Mouse (Mus musculus) testis, adult 2 months (tissue): ENCODE measurements at regions not wholly inside any gene's neighbourhood (a gene's known extent, or its start where the extent isn't known, plus 50 kb on each side); places are given as distances from the start of the nearest gene placed in this dataset.

Source experiments
- CTCF ChIP-seq: fragments of 200-500 bp; IDR thresholded peaks from 2 replicates; pipeline ENCODE4 v1.5.1; 2012; ENCODE audit warnings: low read depth, mild to moderate bottlenecking, inconsistent platforms, low read length, moderate library complexity; ENCODE audit not compliant: control insufficient read depth, insufficient read depth, insufficient replicate concordance
- POLR2A ChIP-seq: fragments of 200-500 bp; IDR thresholded peaks from 2 replicates; pipeline ENCODE4 v1.6.1; 2012; ENCODE audit warnings: low read depth, mild to moderate bottlenecking, inconsistent platforms, low read length, moderate library complexity; ENCODE audit not compliant: control insufficient read depth

DNA sequence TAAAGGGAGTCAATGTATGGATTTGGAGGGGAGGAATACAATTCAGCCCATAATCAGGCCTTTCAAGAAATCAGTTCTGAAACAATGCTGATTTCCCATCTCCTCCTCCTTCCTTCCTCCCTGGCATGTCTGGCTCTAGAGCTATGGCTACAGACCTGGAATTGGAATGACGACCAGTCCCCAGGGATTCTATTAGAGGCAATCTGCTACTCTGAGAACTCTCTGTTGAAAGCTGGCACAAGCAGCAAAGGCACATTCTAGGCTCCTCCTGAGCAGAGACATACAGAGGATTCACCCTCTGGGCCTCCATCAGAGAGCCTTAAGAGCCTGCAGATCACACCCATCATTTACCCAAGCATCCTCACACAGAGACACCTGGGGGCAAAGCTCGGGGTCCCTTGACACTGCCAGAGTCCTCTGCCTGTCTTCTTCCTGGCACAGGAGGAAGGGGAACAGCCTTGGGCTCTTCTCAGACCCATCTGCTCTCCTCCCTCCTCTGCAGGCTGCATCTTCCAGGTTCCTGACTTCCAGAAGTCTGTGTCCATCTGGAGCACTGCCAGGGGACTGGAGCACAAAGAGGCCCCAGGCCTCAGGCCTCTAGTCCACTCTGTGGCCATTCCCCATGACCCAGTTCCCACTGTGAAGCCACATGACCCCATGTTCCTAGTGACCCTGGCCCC is 176.2 kb downstream of the Rybp start:
- TF ChIP-seq CTCF (no peak), POLR2A (no peak)
